Mouse (Mus musculus) ES-E14 (cell line): ENCODE results near the gene Btg1. TPM values are rescaled to one million over a fixed set of nuclear protein-coding genes. Genes with fewer than 3 reads are reported as not detected.

Experiments used
- DNase-seq: peaks from one replicate; pipeline ENCODE4 v3.0.0-alpha.2; 2013; ENCODE audit warnings: low read depth, low spot score
- H3K27ac ChIP-seq: 2 replicates; pipeline ENCODE4 v1.5.1; 2012; ENCODE audit warnings: low read depth, mild to moderate bottlenecking, low read length, moderate library complexity, mixed read lengths; ENCODE audit not compliant: poor library complexity, insufficient read depth, severe bottlenecking
- H3K36me3 ChIP-seq: 2 replicates; pipeline ENCODE4 v1.6.1; 2012; ENCODE audit warnings: mild to moderate bottlenecking, low read length, moderate library complexity, mixed read lengths; ENCODE audit not compliant: control insufficient read depth, poor library complexity, insufficient read depth, severe bottlenecking
- H3K4me1 ChIP-seq, 2 experiments: fragments of 150-350 bp in 1 of 2; sonication (generic) in 1 of 2; 2 replicates each; pipeline ENCODE4 v1.6.1; 2012; ENCODE audit warnings: low read length in 2 of 2, mild to moderate bottlenecking in 1 of 2, mixed read lengths in 1 of 2; ENCODE audit not compliant: control insufficient read depth in 2 of 2, insufficient read depth in 2 of 2, poor library complexity in 1 of 2
- H3K4me3 ChIP-seq, 2 experiments: fragments of 150-350 bp in 1 of 2; sonication (generic) in 1 of 2; 2 replicates each; pipeline ENCODE4 v1.5.1; 2012; ENCODE audit warnings: low read length in 2 of 2, low read depth in 1 of 2, mild to moderate bottlenecking in 1 of 2, mixed read lengths in 1 of 2; ENCODE audit not compliant: insufficient read depth in 1 of 2, poor library complexity in 1 of 2, severe bottlenecking in 1 of 2
- H3K9ac ChIP-seq: 2 replicates; pipeline ENCODE4 v1.6.1; 2012; ENCODE audit warnings: low read depth, mild to moderate bottlenecking, low read length, mixed read lengths; ENCODE audit not compliant: poor library complexity, insufficient read depth, severe bottlenecking
- H3K9me3 ChIP-seq: fragments of 150-350 bp; sonication (generic); 2 replicates; pipeline ENCODE4 v1.6.1; 2012; ENCODE audit warnings: low read depth, mild to moderate bottlenecking, low read length; ENCODE audit not compliant: control insufficient read depth, insufficient read depth
- CHD2 ChIP-seq: IDR thresholded peaks from 2 replicates; pipeline ENCODE4 v1.6.1; 2014; ENCODE audit warnings: mild to moderate bottlenecking, low read depth, low read length, inconsistent platforms
- HCFC1 ChIP-seq: IDR thresholded peaks from 2 replicates; pipeline ENCODE4 v1.6.1; 2012; ENCODE audit warnings: low read length, inconsistent platforms, borderline replicate concordance; ENCODE audit not compliant: insufficient read depth
- MAFK ChIP-seq: IDR thresholded peaks from 2 replicates; pipeline ENCODE4 v1.6.1; 2014; ENCODE audit warnings: mild to moderate bottlenecking, low read depth, low read length, inconsistent platforms; ENCODE audit not compliant: insufficient read depth
- ZC3H11A ChIP-seq: IDR thresholded peaks from 2 replicates; pipeline ENCODE4 v1.6.1; 2012; ENCODE audit warnings: low read depth, mild to moderate bottlenecking, inconsistent platforms, low read length, borderline replicate concordance
- ZNF384 ChIP-seq: IDR thresholded peaks from 2 replicates; pipeline ENCODE4 v1.6.1; 2012; ENCODE audit warnings: low read depth, low read length, inconsistent platforms
- in situ Hi-C, 2 experiments: fragments of 600-800 bp; cut with MboI; formaldehyde crosslinking; loops; one replicate each; pipeline ENCODE4 v1.15.1; 2025; ENCODE audit warnings: low sequenced_read_pairs in 2 of 2, inconsistent platforms in 1 of 2; ENCODE audit not compliant: unreplicated experiment in 2 of 2
- total RNA-seq: library from RNA; depleted of rRNA; stranded (reverse); fragments of 300-350 nt; gene quantifications from 2 replicates; pipeline ENCODE4 v1.2.3, GENCODE M21; 2012

Gene Btg1
- total RNA-seq, 1 experiment = 16.1 TPM

- no peaks in the 10 kb centered on the region for H3K36me3 ChIP-seq
- no peak for DNase-seq
- H3K9me3 ChIP-seq = no peaks in the 10 kb centered on the region
- no peak overlapping the region for H3K4me3 ChIP-seq
- no peak overlapping the region for H3K27ac ChIP-seq
- no peak for TF ChIP-seq ZNF384
- no peak for TF ChIP-seq CHD2
- no peak for TF ChIP-seq MAFK
- TF ChIP-seq ZC3H11A = no peak; the same call in 1 of the 2 replicates
- TF ChIP-seq HCFC1 = no peak
- no peak overlapping the region for H3K9ac ChIP-seq
- peaks cover 2 to 3% of the 10 kb centered on the region in 2 experiments; a peak in 1 of 4 replicates for H3K4me1 ChIP-seq
- in situ Hi-C loops = no loop called here
Observed at GRCm38 (mm10) chr10:96660280-96660985, 43.6 kb downstream of the Btg1 start.

- Histone ChIP-seq H3K27ac (no peak overlapping the region), H3K4me3 (no peak overlapping the region), H3K9ac (no peak overlapping the region), H3K4me1 (0 out of 4 replicates have a peak, but pooled peaks cover 0 to 2% of the 10 kb centered on the region in 2 experiments), H3K9me3 (no peaks in the 10 kb centered on the region), H3K36me3 (no peaks in the 10 kb centered on the region)
- in situ Hi-C loops = no loop called here
- DNase-seq = no peak
- TF ChIP-seq CHD2 = no peak
- no peak for TF ChIP-seq MAFK
- TF ChIP-seq ZNF384 = no peak
- TF ChIP-seq ZC3H11A = no peak
- no peak for TF ChIP-seq HCFC1
Observed at GRCm38 (mm10) chr10:96662976-96663375, 46.2 kb downstream of the Btg1 start.

GRCm38 (mm10) chr10:96663739-96664430, 47.1 kb downstream of the Btg1 start:
- Histone ChIP-seq H3K4me3 (no peak overlapping the region), H3K9me3 (no peaks in the 10 kb centered on the region), H3K27ac (no peak overlapping the region), H3K9ac (no peak overlapping the region), H3K36me3 (no peaks in the 10 kb centered on the region), H3K4me1 (0 out of 4 replicates have a peak, but pooled peaks cover 0 to 2% of the 10 kb centered on the region in 2 experiments)
- TF ChIP-seq HCFC1 = no peak
- TF ChIP-seq CHD2 = no peak
- TF ChIP-seq ZC3H11A = no peak
- TF ChIP-seq MAFK = no peak
- no peak for TF ChIP-seq ZNF384
- no peak for DNase-seq
- in situ Hi-C loops = no loop called here
